In the genomic region with DNA sequence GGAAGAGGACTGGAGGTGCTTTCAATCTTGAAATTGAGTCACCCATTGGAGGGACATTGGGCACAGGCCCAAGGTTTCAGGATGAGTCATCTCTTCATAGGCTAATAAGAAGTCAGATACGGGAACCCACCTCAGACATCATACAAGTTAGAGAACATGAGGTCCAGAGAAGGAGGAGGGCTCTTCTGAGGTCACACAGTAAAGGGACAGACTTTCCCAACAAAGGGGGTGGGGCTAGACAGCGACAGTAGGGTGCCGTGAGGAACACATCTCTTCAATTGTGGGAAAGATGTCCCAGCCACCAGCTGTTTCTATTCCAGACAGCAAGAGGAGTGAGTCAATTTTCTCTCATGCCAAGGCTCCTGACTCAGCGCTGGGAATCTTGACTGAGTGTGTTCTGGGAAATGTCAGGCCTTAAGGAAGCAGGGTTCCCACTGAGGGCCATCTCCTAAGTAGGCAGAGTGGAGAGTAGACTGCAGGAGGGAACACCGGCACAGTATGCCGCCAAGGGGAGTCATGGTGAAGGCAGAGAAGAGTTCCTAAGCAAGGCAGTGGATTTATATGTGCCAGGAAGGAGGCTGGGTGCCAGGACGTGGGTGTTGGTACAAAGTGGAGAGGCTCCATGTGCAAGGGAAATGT, we compare ENCODE assay signal across 8 mouse cellular contexts. TPM values are rescaled to one million over a fixed set of nuclear protein-coding genes. Genes with fewer than 3 reads are reported as not detected.
DNase-seq lines count a peak whose midpoint lies in the region; ATAC-seq lines count a peak whose summit lies in the region.

No protein-coding gene starts in this region.

- peak overlapping the region; percentile 32; the same call in 1 of the 2 replicates for H3K27ac ChIP-seq in liver, embryonic 13.5 days
- peak overlapping the region; percentile 85; the same call in 1 of the 2 replicates for H3K27ac ChIP-seq in limb, embryonic 10.5 days

- no peak overlapping the region for H3K4me2 ChIP-seq in liver, embryonic 13.5 days

- H3K36me3 ChIP-seq in liver, embryonic 13.5 days = no peaks in the 10 kb centered on the region
- H3K36me3 ChIP-seq in limb, embryonic 10.5 days = no peaks in the 10 kb centered on the region

- H3K4me1 ChIP-seq in liver, embryonic 13.5 days (replicated peaks) = peaks cover 45% of the 10 kb centered on the region
- H3K4me1 ChIP-seq in limb, embryonic 10.5 days = peaks cover 23% of the 10 kb centered on the region

- intact Hi-C loops in heart, postnatal 25 days (cut with DNase I) = no loop called here

- no peaks in the 10 kb centered on the region for H3K9me3 ChIP-seq in liver, embryonic 13.5 days (replicated peaks)
- no peaks in the 10 kb centered on the region for H3K9me3 ChIP-seq in limb, embryonic 10.5 days (replicated peaks)

- WGBS in liver, embryonic 13.5 days (ENCODE audit: insufficient replicate concordance) = 68% methylated on average over 7 of the region's 7 CpGs
- 84% methylated on average over 7 of the region's 7 CpGs for WGBS in limb, embryonic 10.5 days

- H3K9ac ChIP-seq in liver, embryonic 13.5 days = no peak overlapping the region

- no peak for DNase-seq in liver, embryonic 13.5 days
- DNase-seq in liver = no peak
- peak; percentile 89 to 93 for DNase-seq in adrenal gland, postnatal 36 days
- peak; percentile 65 for DNase-seq in heart, postnatal 25 days (ENCODE audit: low spot score)
- no peak for DNase-seq in limb, embryonic 10.5 days (ENCODE audit: low spot score)
- DNase-seq in right cerebral cortex, postnatal 10 days (ENCODE audit: low spot score in 2 of 2) = peak; percentile 74 to 77
- DNase-seq in thymus, postnatal 4 days = no peak
- DNase-seq in kidney, adult 8-10 months = no peak

- no peak for ATAC-seq in liver, embryonic 13.5 days (ENCODE audit: low read depth)

- no peak overlapping the region for H3K4me3 ChIP-seq in liver, embryonic 13.5 days (replicated peaks)
- H3K4me3 ChIP-seq in limb, embryonic 10.5 days = no peak overlapping the region

- H3K27me3 ChIP-seq in liver, embryonic 13.5 days = no peaks in the 10 kb centered on the region
- no peaks in the 10 kb centered on the region for H3K27me3 ChIP-seq in limb, embryonic 10.5 days (ENCODE audit: low read depth, poor library complexity, severe bottlenecking)

RNA-seq across cellular contexts. Expression of gene Coq8b, which starts 1.0 kb away (rescaled TPM):
- polyA plus RNA-seq in liver, embryonic 13.5 days (2015; fragmentation: Nextera tagmentation; extraction: Ambion mirVana) = 15.1 and 17.7 TPM in 2 replicates
- total RNA-seq in adrenal gland, postnatal 36 days (2021) = 10 to 100 TPM; 41.3 to 70.6 TPM
- 1 to 10 TPM; 7.3 to 8.1 TPM for total RNA-seq in heart, postnatal 25 days (2021)
- polyA plus RNA-seq in limb, embryonic 10.5 days (2016; fragmentation: Nextera tagmentation; extraction: Ambion mirVana) = 16.3 and 16.4 TPM in 2 replicates

RNA-seq across cellular contexts. Expression of gene Itpkc, which starts 3.4 kb away (rescaled TPM):
- 1.4 and 1.9 TPM in 2 replicates for polyA plus RNA-seq in liver, embryonic 13.5 days (2015; fragmentation: Nextera tagmentation; extraction: Ambion mirVana)
- 10 to 100 TPM; 14.0 to 14.6 TPM for total RNA-seq in adrenal gland, postnatal 36 days (2021)
- total RNA-seq in heart, postnatal 25 days (2021) = 1 to 10 TPM; 4.4 to 4.7 TPM
- 7.2 and 7.9 TPM in 2 replicates for polyA plus RNA-seq in limb, embryonic 10.5 days (2016; fragmentation: Nextera tagmentation; extraction: Ambion mirVana)

RNA-seq across cellular contexts. Expression of gene Numbl, which starts 26.4 kb away (rescaled TPM):
- polyA plus RNA-seq in liver, embryonic 13.5 days (2015; fragmentation: Nextera tagmentation; extraction: Ambion mirVana) = 1.7 TPM in 2 replicates
- 10 to 100 TPM in 1 of 2 experiments, 1 to 10 TPM in 1; 8.8 to 10.1 TPM for total RNA-seq in adrenal gland, postnatal 36 days (2021)
- total RNA-seq in heart, postnatal 25 days (2021) = 1 to 10 TPM; 4.5 to 5.3 TPM
- 7.9 and 10.4 TPM in 2 replicates for polyA plus RNA-seq in limb, embryonic 10.5 days (2016; fragmentation: Nextera tagmentation; extraction: Ambion mirVana)

RNA-seq across cellular contexts. Expression of gene Snrpa, which starts 35.7 kb away (rescaled TPM):
- 115 and 129 TPM in 2 replicates for polyA plus RNA-seq in liver, embryonic 13.5 days (2015; fragmentation: Nextera tagmentation; extraction: Ambion mirVana)
- 10 to 100 TPM; 78.6 to 84.2 TPM for total RNA-seq in adrenal gland, postnatal 36 days (2021)
- total RNA-seq in heart, postnatal 25 days (2021) = 10 to 100 TPM; 40.0 to 42.5 TPM
- polyA plus RNA-seq in limb, embryonic 10.5 days (2016; fragmentation: Nextera tagmentation; extraction: Ambion mirVana) = 415 and 452 TPM in 2 replicates

RNA-seq across cellular contexts. Expression of gene BC024978, which starts 36.2 kb away (rescaled TPM):
- 0.62 and 1.2 TPM in 2 replicates for polyA plus RNA-seq in liver, embryonic 13.5 days (2015; fragmentation: Nextera tagmentation; extraction: Ambion mirVana)
- 10 to 100 TPM; 21.0 to 25.0 TPM for total RNA-seq in adrenal gland, postnatal 36 days (2021)
- 10 to 100 TPM; 13.9 to 15.8 TPM for total RNA-seq in heart, postnatal 25 days (2021)
- 3.6 and 4.5 TPM in 2 replicates for polyA plus RNA-seq in limb, embryonic 10.5 days (2016; fragmentation: Nextera tagmentation; extraction: Ambion mirVana)

Comparison
In these comparisons a context has a peak if more than half of its experiments do, and no peak if none do; other contexts are left out.
1. DNase-seq: peak in adrenal gland, postnatal 36 days (2 of 2), heart, postnatal 25 days (single experiment) and right cerebral cortex, postnatal 10 days (2 of 2); none in liver, embryonic 13.5 days (single experiment), liver (single experiment), limb, embryonic 10.5 days (single experiment), thymus, postnatal 4 days (single experiment) and kidney, adult 8-10 months (0 of 2).
2. RNA of gene Coq8b, which starts 1.0 kb away (total RNA-seq): 41.3 to 70.6 TPM in adrenal gland, postnatal 36 days; 7.3 to 8.1 TPM in heart, postnatal 25 days; every median in the first group is over 4 times any median in the second.